Mouse (Mus musculus) cerebellum, adult 2 months (tissue): ENCODE data around the gene Ckap4.

Source experiments
- CTCF ChIP-seq: fragments of 200-500 bp; IDR thresholded peaks from 2 replicates; pipeline ENCODE4 v1.5.1; 2011; ENCODE audit warnings: low read depth, mild to moderate bottlenecking, control low read depth, low read length, moderate library complexity, borderline replicate concordance; ENCODE audit not compliant: insufficient read depth
- POLR2A ChIP-seq: fragments of 200-500 bp; IDR thresholded peaks from 2 replicates; pipeline ENCODE4 v1.6.1; 2011; ENCODE audit warnings: low read length, control low read depth, borderline replicate concordance; ENCODE audit not compliant: insufficient read depth

DNA sequence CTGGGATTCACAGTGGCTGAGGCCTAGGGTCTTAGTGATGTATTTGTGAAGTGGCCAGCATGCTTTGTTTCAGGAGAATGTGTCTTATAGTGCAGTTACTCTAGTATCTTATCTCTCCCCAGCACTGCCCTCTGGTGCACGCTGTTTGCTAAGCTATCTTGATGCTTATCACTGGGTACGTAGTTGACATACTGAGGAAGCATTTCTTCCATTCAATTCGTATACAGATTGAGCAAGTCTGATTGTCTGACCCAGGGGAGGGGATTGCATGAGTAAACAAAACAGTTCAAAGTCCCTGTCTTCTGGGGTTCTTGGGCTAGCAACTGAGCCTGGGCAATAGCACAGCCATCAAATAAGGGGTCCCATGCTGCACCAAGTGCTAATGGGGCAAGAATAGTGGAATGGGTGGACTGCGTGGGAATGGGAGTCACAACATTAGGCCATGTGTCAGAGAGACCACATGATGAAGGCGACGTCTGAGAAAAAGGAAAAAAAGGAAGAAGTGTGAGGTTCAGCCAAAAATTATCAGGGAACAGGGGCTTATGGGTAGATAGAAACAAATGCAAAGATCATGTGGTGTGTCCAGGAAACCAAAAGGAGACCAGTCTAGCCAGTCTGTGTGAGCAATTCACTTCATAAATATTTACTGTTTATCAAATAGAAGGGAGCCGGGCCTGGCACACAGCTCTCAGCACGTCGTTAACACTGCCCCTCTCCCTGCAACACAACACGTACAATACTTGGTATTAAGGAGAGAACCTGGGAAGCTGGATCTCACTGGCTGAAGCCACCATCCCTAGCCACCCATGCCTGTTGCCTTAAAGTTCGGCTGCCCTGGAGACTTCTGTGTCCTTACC is 9.2 kb upstream of the Ckap4 start:
- TF ChIP-seq POLR2A (no peak), CTCF (no peak)
